Mouse (Mus musculus) layer of hippocampus, postnatal 10 days (tissue): ENCODE data around the gene Samd4b. TPM values are rescaled to one million over a fixed set of nuclear protein-coding genes. Genes with fewer than 3 reads are reported as not detected.

ENCODE experiments used
- DNase-seq, 2 experiments: peaks; one replicate each; pipeline ENCODE4 v3.0.0; 2021; ENCODE audit warnings: low spot score in 2 of 2
- total RNA-seq, 2 experiments: library from RNA; stranded (reverse); gene quantifications; 2 replicates each; pipeline ENCODE4 v1.2.3; 2021

The Samd4b gene
- total RNA-seq, 2 experiments from 2014 or later: 58.4 to 61.9 TPM

- no peak for DNase-seq
Measured at GRCm38 (mm10) chr7:28382347-28382951, 215.5 kb downstream of the Samd4b start.

- DNase-seq: no peak
Measured at GRCm38 (mm10) chr7:28381938-28382337, 216.0 kb downstream of the Samd4b start.

- no peak for DNase-seq
Measured at GRCm38 (mm10) chr7:28381017-28381790, 216.7 kb downstream of the Samd4b start.

DNA sequence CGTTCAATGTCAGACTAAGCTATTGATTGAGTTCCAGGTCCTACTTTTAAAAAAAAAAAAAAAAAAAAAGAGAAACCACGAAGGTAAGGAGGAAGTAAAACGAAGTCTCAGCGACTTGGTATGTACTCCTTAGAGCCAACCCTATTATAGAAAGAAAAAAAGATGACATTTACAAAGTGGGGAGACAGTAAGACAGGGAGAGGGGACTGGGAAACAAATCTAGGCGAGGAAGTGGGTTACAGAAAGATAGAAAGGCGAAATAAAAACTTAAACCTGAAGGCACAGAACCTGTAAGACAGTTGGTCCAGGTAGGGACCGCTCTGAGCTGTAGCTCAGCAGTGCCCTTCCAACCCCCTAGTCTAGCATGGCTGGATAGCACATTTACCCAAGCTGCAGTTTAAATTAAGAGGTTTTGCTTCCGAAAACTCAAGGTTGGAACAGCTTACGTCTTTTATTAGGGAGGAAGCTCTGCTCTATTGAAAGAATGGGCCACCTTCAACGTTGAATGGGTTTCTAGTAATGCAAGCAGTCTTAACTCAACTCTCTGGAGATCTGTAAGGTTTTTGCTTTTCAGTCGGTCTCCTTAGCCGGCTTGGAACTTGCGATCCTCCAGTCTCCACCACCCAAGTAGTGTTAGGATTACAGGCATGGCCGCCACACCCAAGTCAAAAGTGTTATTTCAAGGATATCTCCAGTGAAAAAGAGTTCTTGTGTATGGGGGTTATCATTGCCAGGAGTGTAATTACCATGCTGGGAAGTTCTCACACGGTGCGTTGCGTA is 217.5 kb downstream of the Samd4b start, which contains the start of gene Zfp36:
Zfp36 (minus strand) TSS at position 17 of the 780 bp plus-strand sequence.
- no peak for DNase-seq

DNA sequence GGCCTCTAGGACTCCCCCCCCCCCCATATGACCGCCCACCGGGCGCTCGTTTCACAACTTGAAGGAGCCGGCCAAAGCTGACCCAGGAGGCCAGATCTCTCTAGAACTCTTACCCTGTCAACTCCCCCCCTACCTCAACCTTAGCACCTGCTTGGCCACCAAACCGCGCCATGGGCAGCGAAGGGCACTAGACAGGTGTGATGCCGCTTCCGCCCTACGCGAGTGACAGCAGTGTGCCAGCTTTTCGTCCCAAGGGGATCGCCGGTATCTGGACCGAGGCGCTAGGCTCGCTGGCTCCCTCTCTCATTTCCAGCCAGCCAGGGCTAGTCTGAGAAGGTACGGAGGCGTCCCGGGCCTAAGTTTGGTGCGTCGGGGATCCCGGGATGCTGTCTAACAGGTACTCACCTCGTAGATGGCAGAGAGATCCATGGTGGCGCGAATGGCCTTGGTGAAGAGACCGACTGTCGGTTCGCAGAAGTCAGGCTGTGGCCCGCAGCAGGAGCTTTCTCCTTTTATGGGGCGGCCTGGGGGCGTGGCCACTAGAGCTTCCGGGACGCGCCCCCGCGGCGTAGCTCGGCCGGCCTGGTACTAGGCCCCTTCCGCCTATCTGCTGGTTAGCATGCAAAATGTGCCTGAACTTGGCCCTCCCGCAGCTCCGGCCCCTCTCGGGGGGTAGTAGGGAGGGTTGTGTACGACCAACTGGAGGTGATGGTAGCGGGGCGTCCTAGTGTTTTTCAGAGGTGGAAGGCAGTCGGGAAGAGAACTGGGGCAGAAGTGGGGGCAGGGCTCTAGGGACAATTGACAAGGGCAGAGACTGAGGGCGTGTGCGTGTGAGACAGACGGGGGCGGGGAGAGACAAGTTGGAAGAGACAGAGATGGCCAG is 218.9 kb downstream of the Samd4b start:
- peak; percentile 80 to 87 for DNase-seq

- no peak for DNase-seq
Measured at GRCm38 (mm10) chr7:28378066-28378690, 219.8 kb downstream of the Samd4b start.

DNA sequence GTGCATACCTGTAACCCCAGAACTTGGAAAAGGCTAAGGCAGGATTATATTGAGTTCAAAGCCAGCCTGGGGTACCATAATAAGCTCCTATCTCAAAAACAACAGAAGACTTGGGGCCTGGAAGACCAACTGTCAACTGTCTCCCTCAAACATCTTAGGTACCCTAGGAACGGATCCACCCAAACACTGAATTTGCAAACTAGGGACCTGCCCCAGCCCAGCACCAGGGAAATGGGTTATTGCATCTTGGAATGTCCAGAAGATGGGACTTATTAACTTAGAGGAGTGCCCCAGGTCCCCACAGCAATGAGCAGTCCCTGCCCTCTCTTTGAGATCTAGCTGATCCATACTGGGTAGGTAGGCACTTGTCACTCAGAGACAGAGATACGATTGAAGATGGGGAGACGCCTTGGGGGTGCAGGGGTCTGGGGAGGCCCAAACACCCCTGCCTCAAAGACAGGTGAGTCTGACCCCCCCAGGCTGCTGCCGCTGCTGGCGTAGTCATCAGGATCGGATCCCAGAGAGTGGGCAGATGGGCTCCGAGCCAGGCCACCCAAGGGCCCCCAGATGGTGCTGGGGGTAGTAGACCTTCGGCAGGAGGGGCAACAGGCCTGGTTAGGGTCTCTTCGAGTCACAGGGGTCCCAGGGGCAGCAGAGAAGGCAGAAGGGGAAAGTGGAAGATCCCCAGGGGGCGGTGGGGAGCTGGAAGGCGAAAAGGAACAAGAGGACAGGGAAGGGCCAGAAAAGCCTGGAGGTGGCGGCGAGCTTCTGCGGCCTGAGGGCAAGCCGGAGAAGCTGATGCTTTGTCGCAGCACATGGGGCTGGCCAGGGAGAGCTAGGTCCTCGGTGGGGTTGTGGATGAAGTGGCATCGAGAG is 220.5 kb downstream of the Samd4b start:
- no peak for DNase-seq

DNA sequence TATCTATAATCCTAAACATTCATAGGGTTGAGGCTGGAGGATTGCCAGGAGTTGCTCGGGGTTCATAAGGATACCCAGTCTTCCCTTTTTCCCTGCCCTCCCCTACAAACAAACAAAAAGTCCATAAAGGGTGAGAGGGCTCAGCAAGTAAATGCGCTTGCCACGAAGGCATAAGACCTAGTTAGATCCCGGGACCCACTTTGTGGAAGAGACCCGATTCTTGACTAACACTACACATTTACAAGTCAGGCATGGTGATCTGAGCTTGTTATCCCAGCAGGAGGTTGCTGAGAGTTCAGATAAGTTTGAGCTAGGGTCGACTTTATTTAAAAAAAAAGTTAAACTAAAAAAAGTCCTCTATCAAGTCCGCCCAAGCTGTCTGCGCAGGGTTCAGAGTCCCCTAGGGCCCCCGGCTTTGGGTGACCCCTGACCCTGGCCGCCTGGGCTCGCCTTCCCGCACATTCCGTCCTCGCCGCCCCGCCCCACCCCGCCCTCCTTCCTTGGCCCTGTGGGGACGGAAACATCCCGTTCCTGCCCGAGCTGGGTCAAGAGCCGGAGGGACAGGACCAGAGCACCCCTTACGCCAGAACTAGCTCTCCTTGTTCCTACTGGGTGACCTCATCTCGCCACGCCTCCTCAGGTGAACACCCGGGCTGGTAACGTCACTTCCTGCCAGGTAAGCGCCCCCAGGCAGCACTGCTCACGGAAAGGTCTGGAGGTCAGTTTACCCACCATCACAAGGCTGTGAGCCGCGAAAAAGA is 221.8 kb downstream of the Samd4b start:
- DNase-seq: no peak

DNA sequence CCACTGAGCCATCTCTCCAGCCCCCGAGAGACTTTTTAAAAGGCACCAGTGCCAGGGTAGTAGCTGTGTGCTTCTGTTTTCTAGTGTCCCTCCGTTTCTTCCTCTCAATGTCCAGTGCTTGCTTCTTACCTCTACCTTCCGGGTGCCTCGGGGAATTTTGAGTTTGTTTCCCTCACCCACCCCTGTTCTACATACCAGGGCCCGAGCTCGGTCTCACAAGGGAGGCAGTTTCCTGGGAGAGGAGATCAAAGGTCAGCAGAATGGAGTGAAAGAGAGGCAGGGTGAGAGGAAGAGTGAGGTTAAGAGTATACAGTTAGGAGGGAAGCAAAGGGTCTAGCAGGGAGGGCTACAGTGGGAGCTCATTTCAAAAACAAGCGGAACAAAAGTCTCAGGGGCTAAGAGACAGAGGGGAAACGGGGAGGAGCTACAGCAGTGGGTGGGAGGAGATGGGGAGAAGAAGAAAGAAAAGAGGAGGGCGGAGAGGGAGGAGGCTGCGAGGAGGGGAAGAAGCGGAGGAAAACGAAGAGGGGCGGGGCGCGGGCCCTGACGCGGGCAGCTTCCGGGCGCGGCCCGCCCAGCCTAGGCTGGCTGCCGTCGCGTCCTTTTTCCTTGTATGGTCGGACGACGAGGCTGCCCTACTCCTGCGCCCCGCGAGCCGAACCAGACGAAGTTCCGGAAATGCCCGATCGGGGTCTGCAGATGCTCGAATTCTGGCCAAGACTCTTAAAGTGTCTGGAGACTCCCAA is 222.6 kb downstream of the Samd4b start:
- DNase-seq: peak; percentile 71 to 80

GRCm38 (mm10) chr7:28374647-28375046 is 223.3 kb downstream of the Samd4b start:
- no peak for DNase-seq

GRCm38 (mm10) chr7:28373891-28374495 is 224.0 kb downstream of the Samd4b start:
- DNase-seq: no peak

- DNase-seq: peak; percentile 80 to 82
Measured at GRCm38 (mm10) chr7:28373131-28373581, 224.8 kb downstream of the Samd4b start.

DNA sequence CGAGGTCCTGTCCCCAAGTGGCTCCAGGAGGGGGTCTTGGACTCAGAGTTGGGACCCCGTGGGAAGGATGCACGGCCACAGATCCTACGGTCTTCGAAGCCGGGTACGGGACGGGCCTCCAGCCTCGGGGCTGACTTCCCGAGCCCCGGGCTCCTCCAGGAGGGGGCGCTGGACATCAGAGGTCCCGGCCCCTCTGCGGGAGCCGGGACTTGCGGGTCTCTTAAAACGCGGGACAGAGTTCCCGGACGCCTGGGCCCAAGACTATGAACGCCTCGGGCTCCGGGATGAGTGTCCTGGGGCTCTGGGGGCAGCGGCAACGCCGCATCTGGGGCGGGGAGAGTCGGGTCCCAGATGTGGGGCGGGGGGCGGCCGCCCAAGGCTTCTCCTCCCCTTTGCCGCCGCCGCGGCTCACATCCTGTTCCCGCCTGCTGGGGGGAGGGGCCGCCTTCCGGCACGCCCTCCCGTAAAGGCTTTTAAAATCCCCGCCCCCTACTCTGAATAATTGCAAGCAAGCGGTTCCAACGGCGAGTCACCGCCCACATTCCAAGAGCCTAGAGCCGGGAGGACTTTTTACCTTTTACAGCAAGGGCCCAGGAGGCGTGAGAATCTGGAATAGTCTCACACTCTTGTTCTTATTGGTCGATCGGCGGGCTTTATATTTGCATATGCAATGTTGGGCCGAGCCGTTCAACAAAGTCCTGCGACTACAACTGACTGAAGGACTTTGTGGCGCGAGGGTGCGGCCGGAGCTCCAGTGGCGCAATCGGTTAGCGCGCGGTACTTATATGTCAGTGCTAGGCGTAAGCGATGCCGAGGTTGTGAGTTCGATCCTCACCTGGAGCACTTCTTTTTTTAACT is 225.5 kb downstream of the Samd4b start, which contains the start of gene Plekhg2:
Plekhg2 (minus strand) TSS at position 349 of the 858 bp plus-strand sequence.
- peak; percentile 94 to 97 for DNase-seq

DNA sequence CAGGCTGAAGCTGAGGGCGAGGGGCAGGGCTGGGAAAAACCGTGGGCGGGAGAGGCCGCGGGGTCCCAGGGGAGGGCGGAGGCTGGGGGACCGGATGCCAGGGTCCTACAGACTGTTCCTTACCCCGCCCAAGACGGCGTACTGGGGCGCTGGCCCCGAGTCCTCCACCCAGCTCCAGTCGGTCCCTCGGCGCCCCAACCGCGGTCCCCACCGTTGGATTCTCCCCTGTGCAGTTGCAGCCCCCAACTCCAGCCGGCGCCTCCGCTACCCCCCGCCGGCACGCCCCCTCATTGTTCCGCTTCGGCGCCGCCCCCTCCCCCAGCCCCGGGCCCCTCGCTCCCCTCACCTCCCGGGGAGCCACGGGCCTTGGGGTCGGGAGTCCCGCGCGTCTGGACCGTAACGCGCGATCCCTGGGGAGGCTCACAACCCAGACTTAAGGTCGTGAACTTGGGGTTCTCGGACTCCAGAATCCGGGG is 226.4 kb downstream of the Samd4b start:
- DNase-seq: no peak

- no peak for DNase-seq
Measured at GRCm38 (mm10) chr7:28370977-28371513, 226.9 kb downstream of the Samd4b start.

DNA sequence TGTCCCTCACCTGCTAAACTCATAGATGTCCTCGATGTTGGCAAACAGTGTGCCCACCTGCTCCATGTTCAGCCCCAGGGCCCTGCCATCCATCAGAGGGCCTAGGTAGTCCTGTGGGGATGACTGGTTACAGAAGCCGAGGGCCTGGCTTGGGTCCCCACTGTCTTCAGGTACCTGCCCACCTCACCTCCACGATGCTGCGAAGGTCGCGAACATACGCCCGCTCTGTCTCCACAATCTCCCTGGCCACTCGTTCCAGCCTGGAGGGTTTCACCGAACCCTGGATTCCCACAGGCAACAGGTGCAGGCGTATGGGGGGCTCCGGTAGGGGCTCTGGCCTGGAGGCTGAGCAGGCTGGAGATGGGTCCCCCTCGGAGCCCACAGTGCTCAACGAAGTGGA is 227.9 kb downstream of the Samd4b start:
- no peak for DNase-seq
